Mouse (Mus musculus) left cerebral cortex, adult 11 months (tissue): ENCODE data around the gene Sipa1l3.

Source experiments
- DNase-seq: peaks from one replicate; pipeline ENCODE4 v3.0.0; 2022; ENCODE audit warnings: low spot score

Sipa1l3 gene

DNA sequence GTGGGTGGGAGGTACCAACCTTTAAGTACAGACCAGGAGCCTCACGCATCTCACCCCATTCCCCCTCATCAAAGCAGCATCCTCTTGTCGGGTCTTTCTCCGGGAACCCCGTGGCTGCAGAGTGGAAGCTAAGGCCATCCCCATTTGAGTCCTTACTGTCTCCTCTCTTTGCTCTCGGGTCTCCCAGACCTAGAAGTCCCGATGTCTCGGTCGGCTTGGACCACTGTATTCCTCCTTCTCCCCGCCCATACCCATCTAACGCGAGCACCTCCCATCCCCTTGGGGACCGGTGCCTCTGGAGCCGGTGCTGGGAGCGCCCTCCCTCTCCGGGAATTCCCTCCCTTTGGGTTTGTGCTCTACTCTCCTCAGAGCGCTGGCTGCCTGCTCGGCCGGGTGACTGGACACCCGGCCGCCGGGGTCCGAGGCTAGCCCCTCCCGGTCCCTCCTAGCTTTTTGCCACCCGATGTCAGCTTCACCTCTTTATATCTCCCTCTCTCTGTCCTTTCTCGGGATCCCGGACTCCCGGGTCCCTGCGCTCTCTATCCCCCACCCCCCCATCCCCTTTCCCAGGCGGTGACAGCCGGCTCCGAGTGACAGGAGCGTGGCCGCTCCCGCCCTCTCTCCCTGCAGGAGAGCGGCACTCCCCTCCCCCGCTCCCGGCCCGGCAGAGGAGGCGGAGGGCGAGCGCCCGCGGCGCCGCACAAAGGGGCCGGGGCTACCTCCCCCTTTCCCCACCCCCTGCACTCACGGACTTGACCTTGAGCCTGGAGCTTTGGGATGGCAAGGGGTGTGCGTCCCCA is 213.8 kb downstream of the Sipa1l3 start:
- DNase-seq = no peak

DNA sequence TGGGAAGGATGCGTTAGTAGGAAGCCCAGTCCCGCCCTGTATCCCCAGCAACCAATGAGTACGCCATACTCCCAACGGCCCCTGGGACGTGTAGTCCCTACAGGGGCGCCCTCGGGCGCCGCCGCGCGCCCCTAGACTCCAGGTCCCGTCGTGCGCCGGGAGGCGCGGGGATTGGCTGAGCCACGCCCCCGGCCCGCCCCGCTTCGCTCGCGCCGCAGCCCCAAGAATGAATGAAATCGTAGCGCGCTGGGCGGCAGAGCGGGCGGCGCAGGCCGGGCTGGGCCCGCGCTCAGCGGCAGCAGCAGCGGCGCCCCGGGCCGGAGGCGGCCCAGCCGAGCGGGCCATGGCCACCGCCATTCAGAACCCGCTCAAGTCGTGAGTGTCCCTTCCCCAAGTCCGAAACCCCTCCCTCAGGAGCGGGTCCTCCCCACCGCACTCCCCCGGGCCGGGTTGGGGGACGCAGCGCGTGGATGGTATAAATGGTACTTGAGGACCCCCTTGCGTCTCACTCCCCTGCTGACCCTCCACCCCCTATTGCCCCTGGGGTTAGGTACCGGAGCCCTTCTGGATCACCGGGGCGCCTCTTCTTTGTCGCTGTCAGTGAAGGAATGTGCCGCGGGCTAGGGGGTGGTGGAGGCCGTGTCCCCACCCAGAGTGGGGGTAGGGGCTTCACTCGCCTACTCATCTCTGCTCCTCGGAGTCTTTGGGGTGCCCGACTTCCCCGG is 214.5 kb downstream of the Sipa1l3 start, which contains the start of gene Dpf1:
Gene Dpf1 (plus strand): TSS at position 214 of the 725 bp plus-strand sequence.
- DNase-seq = peak; percentile 85

DNA sequence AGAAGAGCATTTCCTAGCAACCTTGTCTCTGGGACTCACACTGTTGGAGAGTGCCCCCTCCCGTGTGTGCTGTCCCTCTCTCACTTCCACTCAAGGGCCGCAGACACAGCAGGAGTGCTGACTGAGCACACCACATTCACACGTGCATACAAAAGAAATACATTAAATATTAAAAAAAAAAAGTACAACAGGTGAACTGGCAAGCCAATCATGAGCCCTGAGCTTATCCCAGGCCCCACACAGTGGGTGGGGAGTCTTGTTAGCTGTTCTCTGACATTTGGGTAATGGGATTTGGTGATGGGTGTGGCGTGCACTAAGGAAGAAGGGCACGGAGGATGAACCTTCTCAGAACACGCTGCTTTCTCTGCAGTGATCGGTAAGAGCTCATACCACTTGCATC is 215.8 kb downstream of the Sipa1l3 start:
- DNase-seq = no peak

DNA sequence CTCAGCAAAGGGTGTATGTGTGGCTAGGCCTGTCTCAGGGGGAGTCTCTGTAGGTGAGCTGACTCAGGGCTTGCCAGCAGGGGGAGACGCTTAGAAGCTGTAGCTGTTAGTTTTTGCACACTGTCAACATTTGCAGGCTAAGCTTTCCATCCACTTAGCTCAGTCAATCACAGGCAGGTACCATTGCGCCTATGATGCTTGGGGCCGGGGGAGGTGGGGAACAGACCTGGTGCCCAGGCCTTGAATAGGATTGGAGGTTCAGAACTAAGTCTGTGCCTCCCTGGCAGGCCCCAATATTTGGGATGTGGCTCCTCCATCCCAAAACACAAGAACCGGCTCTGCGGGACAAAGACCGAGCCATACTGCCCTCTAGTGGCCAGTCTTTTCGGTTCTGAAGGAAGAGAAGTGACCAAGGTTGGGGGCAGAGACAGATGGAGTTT is 217.3 kb downstream of the Sipa1l3 start:
- no peak for DNase-seq

DNA sequence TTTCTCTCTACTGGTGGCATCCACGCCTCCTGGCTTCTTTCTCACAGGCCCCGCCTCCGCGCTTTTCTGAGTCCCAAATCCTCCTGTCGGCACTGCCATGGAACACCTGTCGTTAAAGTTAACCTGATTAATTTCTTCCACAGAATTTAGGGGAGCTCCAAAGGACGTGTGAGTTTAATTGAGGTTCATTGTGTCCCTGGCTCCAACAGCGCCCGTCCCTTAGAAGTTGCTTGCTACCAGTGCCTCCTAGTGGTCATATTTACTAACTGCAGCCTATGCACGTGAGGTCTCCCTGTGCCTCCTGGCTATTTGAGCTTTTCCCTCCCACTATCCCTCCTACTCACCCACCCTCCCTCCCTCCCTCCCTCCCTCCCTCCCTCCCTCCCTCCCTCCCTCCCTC is 221.4 kb downstream of the Sipa1l3 start:
- no peak for DNase-seq

DNA sequence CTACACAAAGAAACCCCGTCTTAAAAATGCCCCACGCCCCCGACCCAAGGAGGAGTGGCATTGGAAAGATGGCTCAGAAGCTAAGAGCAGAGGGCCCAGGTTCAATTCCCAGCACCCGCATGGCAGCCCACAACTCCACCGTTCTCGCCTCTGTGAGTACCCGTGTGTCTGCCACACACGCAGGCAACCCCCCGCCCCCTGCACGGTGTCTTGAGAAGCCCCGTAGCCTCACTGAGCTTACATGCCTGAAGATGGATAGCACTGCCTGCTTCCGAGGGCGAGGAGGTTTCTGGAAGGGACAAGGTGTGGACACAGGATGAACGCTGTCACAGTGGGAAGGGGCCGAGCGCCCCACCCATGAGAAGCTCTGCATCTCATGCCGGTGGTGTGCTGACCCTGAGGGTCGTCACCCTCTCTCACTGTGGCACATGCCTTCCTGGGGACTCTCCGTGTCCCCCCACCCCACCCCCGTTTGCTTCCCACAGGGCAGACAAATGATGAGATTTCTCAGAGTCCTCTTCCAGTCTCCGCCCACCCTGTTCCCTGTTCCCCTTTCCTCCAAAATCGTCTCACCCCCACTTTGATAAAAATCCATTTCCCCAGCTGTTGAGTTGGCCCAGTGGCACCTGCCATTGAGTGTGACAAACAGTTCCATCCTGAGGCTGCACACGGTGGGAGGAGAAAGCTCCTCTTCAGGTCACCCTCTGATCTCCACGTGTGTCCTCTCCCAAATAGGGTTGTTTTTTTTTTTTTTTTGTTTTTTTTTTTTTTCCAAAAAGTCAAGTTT is 222.4 kb downstream of the Sipa1l3 start:
- no peak for DNase-seq

DNA sequence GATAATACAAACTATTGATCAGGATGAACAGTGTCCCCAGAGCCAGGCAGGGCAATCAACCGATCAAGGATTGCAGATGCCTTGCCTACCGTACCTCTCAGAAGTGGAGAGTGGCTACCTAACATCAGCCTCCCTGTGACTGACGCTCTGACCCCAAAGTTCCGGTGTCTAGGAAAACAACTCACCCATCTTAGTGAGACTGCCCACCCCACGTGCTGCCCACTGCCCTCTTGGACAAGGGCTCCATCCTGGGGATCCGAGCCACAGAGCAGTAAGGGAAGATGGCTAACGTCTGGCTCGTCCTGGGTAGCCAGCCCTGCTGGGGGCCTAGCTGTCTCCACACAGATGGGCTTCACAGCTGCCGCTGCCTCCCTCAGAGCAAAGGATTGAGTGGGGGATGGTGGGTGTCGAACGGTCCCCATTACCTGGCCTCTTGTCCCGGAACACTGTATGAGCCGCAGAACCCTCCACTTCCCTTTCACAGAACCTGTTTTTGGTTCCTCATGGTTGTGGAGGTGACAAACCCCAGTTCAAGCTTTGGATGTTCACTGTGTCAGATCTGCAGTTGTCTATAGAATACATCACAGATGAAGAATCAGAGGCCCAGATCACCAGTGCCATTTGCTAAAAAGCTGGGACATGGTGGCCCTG is 224.2 kb downstream of the Sipa1l3 start:
- no peak for DNase-seq

DNA sequence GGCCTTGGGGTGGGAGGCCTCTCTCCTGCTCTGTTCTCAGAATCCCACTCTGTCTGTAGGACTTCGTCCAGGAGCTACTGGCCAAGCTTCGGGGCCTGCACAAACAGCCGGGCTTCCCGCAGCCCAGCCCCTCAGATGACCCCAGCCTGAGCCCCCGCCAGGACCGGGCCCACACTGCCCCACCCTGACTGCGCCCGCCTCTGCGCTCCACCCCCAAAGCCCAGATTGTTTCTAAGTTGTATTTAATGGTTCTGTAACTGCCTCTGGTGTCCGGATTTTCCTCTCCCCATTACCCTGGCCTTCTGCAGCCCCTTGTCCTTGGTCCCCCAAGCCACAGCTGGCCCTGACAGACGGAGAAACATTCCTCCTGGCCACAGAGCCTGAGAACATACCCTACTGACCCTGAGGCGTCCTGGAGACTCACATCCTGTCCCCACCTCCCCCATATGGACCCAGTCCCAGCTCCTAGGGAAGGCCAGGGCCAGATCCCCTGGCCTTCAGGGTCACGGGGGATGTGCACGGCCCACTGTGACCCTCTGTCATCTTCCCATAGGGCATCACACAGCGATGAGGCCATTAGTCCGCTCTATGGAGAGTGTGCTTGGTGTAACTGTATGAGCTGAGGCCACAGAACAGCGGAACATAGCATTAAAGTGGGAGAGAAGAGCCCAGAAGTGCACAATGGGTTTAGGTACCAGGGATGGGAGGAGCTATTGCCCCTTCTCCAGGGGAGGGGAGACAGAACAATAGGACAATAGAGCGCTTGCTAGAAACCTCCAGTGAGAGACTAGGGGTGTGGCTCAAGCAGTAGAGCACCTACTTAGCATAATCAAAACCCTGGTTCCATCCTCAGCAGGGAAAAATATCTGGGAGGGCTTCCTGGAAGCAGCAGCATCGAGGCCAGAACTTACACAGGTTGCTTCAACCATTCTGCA is 225.0 kb downstream of the Sipa1l3 start:
- DNase-seq = no peak

DNA sequence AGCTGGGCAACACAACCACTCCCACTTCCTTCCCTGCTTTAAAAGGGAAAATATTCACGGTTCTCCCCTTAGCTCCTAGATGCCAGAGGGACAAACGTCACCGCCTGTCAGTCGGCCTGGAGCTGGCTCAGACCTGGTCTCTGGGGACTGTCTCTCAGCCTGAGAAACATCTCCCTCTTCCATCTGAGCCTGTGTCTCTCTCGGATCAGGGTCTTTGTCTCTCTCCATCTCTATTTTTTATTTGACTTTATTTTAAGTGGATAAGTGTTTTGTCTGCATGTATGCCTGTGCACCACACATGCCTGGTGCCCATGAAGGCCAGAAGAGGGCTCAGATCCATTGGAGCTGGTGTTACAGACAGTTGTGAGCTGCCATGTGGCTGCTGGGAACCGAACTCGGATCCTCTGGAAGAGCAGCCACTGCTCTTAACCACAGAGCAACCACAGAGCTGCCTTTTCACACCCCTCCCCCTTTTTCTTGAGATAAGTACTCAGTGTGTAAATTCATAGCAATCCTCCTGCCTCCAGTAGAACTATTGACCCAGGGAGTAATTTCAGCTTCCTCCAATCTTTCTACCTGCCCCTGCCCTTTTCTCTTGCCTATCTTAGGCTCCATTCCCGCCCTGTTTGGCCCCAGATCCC is 225.9 kb downstream of the Sipa1l3 start:
- no peak for DNase-seq

DNA sequence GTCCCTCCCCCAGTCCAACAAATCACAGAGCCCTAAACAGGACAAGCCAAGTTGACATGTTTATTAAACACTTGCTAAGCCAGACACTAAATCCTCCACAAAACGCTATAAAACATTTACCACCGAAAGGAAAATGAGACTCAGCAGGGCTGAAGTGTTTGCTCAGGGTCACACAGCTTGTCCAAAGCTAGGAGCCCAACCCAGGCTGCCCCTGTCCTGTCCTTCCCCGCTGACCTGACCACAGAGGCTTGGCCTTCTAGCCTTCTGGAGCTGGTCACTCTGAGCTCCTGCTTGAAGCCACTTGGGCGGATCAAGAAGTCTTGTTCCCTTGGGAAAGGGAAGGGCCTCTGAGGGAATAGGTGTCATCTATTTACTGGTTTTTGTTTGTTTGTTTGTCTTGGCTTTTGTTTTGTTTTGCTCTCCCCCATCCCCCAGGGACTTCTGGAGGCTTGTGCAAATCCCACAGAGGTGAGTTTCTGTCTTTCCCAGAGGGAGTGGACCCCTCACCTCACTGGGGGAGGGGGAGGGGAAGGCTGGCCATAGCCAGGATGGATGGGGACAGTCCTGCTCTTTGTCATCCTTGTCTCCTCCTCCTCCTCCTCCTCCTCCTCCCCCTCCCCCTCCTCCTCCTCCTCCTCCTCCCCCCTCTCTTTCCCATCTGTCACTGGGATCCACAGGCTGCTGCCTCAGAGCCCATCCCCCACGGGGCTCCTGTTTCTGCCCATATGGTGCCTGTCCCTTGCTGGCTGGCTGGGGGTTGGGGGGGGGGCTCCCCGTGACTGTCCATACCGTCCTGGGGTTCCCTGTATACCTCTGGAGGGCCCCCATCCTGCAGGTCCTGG is 226.6 kb downstream of the Sipa1l3 start:
- no peak for DNase-seq

DNA sequence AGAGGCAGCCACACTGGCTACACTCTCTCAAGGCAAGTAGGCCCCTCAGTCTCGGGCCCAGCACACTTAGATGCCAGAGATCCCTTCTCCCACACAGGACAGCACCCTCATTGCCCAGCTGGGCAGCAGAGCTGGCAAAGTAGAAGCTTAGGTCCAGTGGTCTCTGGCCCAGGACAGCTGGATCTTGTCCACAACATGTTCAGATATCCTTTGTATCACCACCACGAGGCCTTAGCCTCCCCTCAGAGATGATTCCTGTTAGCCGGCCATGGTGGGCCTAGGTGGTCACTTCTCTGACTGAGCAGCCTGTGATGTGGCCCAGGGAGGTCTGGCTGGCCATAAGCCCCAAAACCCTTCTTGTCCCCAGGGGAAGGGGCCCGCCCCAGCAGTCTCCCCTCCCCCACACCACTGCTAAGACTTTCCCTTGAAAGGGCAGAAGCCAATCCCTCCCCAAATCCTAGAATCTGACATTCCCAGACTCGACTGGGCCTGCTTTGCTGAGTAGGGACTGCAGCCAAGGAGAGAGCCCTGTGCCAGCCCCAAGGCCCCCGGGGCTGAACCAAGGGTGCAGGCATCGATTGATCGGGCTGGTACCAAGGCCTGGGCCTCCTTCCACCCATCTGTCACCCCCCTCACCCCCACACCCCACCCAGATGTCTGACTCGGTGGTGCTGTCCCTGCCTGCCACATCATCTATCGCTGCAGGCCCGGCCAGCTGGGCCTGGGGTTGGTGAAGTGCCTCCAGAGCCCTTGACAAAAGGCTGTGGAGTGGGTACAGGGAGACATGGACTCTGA is 227.6 kb downstream of the Sipa1l3 start:
- DNase-seq = no peak

DNA sequence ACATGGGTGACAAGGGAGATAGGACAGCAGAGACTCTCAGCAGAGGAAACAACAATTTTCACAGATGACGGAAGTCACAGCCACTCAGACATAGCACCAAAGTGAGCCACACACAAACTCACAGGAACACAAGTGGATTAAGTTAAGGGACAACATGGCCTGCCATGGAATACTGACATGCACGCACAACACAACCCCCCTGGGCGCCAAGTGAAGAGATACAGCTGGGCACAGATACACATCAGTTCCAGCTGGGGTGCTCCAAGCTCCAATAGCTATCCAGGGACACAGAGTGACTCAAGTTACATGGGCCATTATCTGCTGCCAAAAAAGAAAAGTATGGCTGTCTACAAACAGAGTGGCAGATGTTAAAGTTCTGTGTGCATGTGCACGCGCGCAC is 228.6 kb downstream of the Sipa1l3 start:
- DNase-seq = no peak

DNA sequence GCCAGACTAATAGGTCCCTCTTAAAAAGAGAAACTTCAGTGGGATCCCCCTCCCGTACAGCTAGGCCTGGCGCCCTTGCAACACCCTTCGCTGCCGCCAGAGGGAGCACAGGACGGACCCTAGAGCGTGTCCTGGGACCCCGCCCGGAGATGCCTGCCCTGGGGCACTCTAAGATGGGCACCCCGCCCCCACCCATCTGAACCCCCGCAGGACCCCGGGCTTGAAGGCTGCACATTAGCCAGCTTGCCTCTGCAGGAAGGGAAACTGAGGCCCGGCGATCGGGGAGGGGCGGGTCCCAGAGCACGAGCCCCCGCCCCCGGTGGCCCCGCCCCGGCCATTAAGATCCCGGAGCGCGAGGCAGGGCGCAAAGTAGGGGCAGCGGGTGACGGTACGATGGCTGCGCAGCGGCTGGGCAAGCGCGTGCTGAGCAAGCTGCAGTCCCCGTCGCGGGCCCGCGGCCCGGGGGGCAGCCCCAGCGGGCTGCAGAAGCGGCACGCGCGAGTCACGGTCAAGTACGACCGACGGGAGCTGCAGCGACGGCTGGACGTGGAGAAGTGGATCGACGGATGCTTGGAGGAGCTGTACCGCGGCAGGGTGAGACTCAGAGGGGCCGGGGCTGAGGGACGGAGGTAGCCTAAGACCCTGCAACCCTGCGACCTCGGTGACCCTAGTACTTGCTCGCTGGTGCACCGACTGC is 229.4 kb downstream of the Sipa1l3 start, which contains the start of gene Ppp1r14a:
Gene Ppp1r14a (plus strand): TSS at position 367 of the 697 bp plus-strand sequence.
- DNase-seq = no peak

DNA sequence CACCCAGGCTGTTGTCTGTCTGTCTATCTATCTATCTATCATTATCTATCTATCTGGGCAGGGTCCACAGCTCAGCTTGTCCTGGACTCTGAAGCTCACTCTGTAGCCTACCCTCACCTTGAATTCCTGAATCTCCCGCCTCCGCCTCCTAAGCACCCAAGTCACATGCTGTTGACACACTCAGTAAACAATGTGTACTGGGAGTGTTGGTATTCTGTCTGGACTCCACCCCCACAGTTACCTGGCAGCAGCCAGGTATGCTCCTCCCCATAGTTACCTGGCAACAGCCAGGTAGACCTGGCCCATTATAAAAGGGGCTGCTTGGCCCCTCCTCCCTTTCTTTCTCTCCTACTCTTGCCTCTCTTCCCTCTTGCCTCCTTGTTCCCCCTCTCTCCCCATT is 230.4 kb downstream of the Sipa1l3 start:
- no peak for DNase-seq

DNA sequence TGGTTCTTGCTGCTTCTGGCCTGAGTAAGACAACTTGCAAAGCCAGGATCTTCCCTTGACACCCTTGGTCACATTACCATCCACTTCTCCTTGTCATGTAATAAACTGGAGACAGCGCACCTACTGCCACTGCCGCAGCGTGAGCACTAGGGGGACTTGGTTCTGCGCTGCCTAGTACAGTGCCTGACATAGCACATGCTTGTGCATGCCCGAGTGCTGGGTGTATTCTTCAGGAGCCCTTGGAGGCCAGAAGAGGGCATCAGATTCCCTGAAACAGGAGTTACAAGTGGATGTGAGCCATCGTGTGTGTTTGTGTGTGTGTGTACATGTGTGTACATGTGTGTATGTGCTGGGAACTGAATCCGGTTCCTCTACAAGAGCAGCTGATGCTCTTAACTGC is 231.0 kb downstream of the Sipa1l3 start:
- DNase-seq = no peak

DNA sequence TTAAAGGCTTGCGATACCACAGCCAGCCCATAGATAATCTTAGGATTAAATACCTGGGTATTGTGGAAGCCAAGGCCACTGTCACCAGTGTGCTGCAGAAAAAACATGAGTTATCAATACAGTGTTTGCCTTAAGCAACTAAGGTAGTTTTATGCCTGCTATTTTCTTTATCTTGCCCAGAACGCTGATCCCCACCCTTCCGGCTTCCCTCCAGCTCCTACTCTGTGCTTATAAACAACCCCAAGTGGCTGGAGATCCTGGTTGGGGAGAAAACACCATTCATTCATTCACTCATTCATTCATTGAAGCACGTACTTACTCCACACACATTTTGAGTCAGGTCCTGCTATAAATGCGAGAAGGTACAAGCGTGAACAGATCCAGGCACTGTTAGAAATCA is 233.9 kb downstream of the Sipa1l3 start:
- no peak for DNase-seq

DNA sequence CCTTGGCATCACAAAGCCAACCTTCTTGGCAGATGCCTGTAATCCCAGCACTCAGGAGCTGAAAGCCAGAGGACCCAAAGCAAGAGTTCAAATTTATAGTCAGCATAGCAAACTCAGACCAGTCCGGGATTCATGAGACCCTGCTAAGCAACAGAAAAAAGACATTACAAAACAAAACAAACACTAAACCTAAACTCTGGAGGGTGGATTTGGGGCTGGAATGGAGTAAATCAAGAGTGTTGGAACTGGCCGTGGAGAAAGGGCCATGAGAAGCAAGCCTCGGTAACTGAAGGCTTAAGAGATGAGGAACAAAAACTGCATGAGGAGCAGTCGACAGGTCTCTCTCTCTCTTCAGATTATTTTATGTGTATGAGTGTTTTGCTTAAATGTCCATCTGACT is 234.6 kb downstream of the Sipa1l3 start:
- no peak for DNase-seq

DNA sequence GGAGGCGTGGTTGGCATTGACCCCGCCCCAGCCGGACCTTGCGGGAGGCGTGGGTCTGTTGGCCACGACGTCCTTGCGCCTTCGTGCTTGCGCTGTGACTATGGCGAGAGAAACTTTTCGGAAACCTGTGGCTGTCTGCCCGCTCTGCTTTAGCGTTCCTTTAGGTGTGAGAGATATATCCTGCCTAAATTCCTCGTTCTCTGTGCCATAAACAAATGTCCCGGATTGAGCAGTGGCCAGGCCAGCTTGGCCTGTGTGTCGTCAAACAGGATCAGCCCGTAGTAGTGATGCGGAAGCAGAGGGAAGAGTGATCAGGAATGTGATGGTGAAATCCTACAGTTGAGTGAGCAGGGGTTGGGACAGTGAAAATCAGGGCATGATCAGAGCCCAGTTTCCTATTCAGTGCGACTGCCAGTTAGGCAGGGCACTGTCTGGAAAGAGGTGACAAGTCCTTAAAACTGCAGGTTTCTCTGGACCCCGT is 236.3 kb downstream of the Sipa1l3 start:
- DNase-seq = no peak
